Mouse (Mus musculus) ES-Bruce4 (cell line): ENCODE data around the gene Cdc25b.

Experiments
- CTCF ChIP-seq: IDR thresholded peaks from one replicate; pipeline ENCODE4 v1.8.1; 2011; ENCODE audit warnings: low read depth, low read length
- POLR2A ChIP-seq: IDR thresholded peaks from one replicate; pipeline ENCODE4 v1.8.1; 2011; ENCODE audit warnings: low read length; ENCODE audit not compliant: insufficient read depth

DNA sequence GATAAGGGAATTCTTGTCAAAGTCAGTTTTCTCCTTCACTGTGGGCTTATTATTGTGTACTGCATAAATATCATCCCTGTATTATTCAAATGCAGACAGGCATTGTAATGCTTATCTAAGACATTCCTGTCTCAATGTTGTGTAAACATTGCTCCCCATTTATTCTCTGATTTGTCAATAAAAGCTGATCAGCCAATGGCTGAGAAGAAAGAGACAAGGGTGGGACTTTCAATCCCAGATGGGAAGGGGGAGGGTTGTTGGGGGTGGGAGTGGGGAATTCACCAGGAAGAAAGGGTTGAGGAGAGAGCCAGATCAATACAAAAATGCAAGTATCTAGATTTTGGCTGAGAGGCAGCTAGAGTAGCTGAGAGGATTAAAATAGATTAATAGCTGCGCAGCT is 17.8 kb upstream of the Cdc25b start:
- TF ChIP-seq POLR2A: no peak
- no peak for TF ChIP-seq CTCF
